Mouse (Mus musculus) kidney, postnatal 0 days (tissue): ENCODE results near the gene Robo2. TPM values are rescaled to one million over a fixed set of nuclear protein-coding genes. Genes with fewer than 3 reads are reported as not detected.

ENCODE experiments used
- ATAC-seq: fragments of 200-750 bp; cut with Nextera tagmentation; replicated peaks from 2 replicates; pipeline ENCODE4 v1.8.0; 2017; ENCODE audit warnings: low read depth, moderate number of reproducible peaks, moderate TSS enrichment, moderate library complexity; ENCODE audit not compliant: low FRiP score
- DNase-seq: peaks from one replicate; pipeline ENCODE4 v3.0.0-alpha.2; 2016; ENCODE audit warnings: low spot score
- H3K27ac ChIP-seq: fragments of 300-500 bp; sonication (generic); 2 replicates; pipeline ENCODE4 v1.5.1; 2014; ENCODE audit warnings: mild to moderate bottlenecking
- H3K27me3 ChIP-seq: fragments of 300-500 bp; sonication (generic); 2 replicates; pipeline ENCODE4 v1.6.1; 2014; ENCODE audit warnings: low read length, mixed read lengths; ENCODE audit not compliant: insufficient read depth
- H3K36me3 ChIP-seq: fragments of 300-500 bp; sonication (generic); 2 replicates; pipeline ENCODE4 v1.6.1; 2014; ENCODE audit warnings: low read length, mixed read lengths; ENCODE audit not compliant: insufficient read depth
- H3K4me1 ChIP-seq: fragments of 300-500 bp; sonication (generic); replicated peaks from 2 replicates; pipeline ENCODE4 v1.6.1; 2014; ENCODE audit warnings: antibody characterized with exemption, low read length, mixed read lengths; ENCODE audit not compliant: insufficient read depth
- H3K4me2 ChIP-seq: fragments of 300-500 bp; sonication (generic); 2 replicates; pipeline ENCODE4 v1.6.1; 2014; ENCODE audit warnings: mild to moderate bottlenecking, low read length, moderate library complexity, mixed read lengths
- H3K4me3 ChIP-seq: fragments of 300-500 bp; sonication (generic); replicated peaks from 2 replicates; pipeline ENCODE4 v1.5.1; 2014; ENCODE audit warnings: low read depth, low read length
- H3K9ac ChIP-seq: fragments of 300-500 bp; sonication (generic); 2 replicates; pipeline ENCODE4 v1.6.1; 2014; ENCODE audit warnings: low read depth, low read length
- H3K9me3 ChIP-seq: fragments of 300-500 bp; sonication (generic); replicated peaks from 2 replicates; pipeline ENCODE4 v1.6.1; 2016; ENCODE audit warnings: low read length, inconsistent platforms, mixed read lengths
- CTCF ChIP-seq: IDR thresholded peaks from 2 replicates; pipeline ENCODE4 v1.5.1; 2016; ENCODE audit warnings: antibody characterized with exemption, low read depth, mild to moderate bottlenecking, moderate library complexity
- WGBS: fragments of 180-500 bp; shearing (Covaris S2); extraction: QIAGEN DNeasy Blood & Tissue Kit; methylation state at CpG from one replicate; pipeline ENCODE4 v1.1.7; 2014; 5-methylcytosine and 5-hydroxymethylcytosine counted together
- polyA plus RNA-seq: library from polyadenylated mRNA; unstranded; fragments of >200 nt; fragmentation: Nextera tagmentation; extraction: Ambion mirVana; gene quantifications from 2 replicates; pipeline ENCODE4 v1.2.1, GENCODE M21; 2015

The Robo2 gene
- polyA plus RNA-seq, 1 experiment from 2014 or later: 30.7 TPM

- Histone ChIP-seq H3K4me3 (no peak overlapping the region), H3K4me2 (no peak overlapping the region), H3K9ac (no peak overlapping the region), H3K9me3 (no peaks in the 10 kb centered on the region), H3K27me3 (no peaks in the 10 kb centered on the region), H3K36me3 (no peaks in the 10 kb centered on the region), H3K4me1 (no peaks in the 10 kb centered on the region), H3K27ac (no peak overlapping the region)
- peak; percentile 69 for TF ChIP-seq CTCF
- DNase-seq (peak; percentile 49), ATAC-seq (no peak)
These were observed 184.3 kb downstream of the Robo2 start for GRCm38 (mm10) chr16:74227285-74227684.

GRCm38 (mm10) chr16:74225423-74226272 is 186.0 kb downstream of the Robo2 start:
- H3K4me1 ChIP-seq: no peaks in the 10 kb centered on the region
- TF ChIP-seq CTCF: no peak
- no peak overlapping the region for H3K4me2 ChIP-seq
- DNase-seq (peak; percentile 34), ATAC-seq (no peak)
- no peak overlapping the region for H3K27ac ChIP-seq
- H3K36me3 ChIP-seq: no peaks in the 10 kb centered on the region
- no peaks in the 10 kb centered on the region for H3K27me3 ChIP-seq
- no peak overlapping the region for H3K4me3 ChIP-seq
- WGBS: 56% methylated on average over 7 of the region's 7 CpGs
- H3K9me3 ChIP-seq: no peaks in the 10 kb centered on the region
- H3K9ac ChIP-seq: no peak overlapping the region

DNA sequence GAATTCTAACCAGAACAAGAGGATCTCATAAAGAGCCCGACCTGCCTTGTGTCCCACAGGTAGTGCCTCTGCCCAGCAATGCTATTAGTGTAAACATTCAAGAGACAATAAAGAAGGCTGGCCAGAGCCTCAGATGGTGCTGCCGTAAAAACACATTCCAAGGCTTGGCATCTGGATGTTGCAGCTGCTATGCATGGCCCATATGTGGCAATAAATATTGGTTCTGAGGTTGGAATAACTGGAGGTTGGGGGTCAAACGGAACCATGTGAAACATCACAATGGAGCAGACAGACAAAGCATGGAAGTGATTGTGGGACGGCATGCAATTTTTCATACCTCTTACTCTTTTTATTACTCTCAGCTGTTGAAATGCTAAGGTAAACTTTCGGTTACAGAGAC is 189.1 kb downstream of the Robo2 start:
- ATAC-seq (no peak), DNase-seq (no peak)
- Histone ChIP-seq H3K9ac (no peak overlapping the region), H3K27ac (no peak overlapping the region), H3K9me3 (no peaks in the 10 kb centered on the region), H3K4me3 (no peak overlapping the region), H3K36me3 (no peaks in the 10 kb centered on the region), H3K4me2 (no peak overlapping the region), H3K4me1 (no peaks in the 10 kb centered on the region), H3K27me3 (no peaks in the 10 kb centered on the region)
- 50% methylated on average over 5 of the region's 5 CpGs for WGBS
- no peak for TF ChIP-seq CTCF

- H3K4me3 ChIP-seq: no peak overlapping the region
- no peak overlapping the region for H3K9ac ChIP-seq
- no peak for TF ChIP-seq CTCF
- 14% methylated on average over 1 of the region's 1 CpGs for WGBS
- no peaks in the 10 kb centered on the region for H3K27me3 ChIP-seq
- no peaks in the 10 kb centered on the region for H3K36me3 ChIP-seq
- no peak overlapping the region for H3K27ac ChIP-seq
- H3K4me1 ChIP-seq: no peaks in the 10 kb centered on the region
- DNase-seq (peak; percentile 71), ATAC-seq (no peak)
- no peak overlapping the region for H3K4me2 ChIP-seq
- no peaks in the 10 kb centered on the region for H3K9me3 ChIP-seq
These were observed 194.7 kb downstream of the Robo2 start for GRCm38 (mm10) chr16:74216879-74217415.

- no peaks in the 10 kb centered on the region for H3K36me3 ChIP-seq
- H3K27me3 ChIP-seq: no peaks in the 10 kb centered on the region
- no peak overlapping the region for H3K4me3 ChIP-seq
- H3K9me3 ChIP-seq: no peaks in the 10 kb centered on the region
- H3K4me1 ChIP-seq: no peaks in the 10 kb centered on the region
- TF ChIP-seq CTCF: no peak
- no peak overlapping the region for H3K27ac ChIP-seq
- no peak overlapping the region for H3K9ac ChIP-seq
- DNase-seq (no peak), ATAC-seq (no peak)
- no peak overlapping the region for H3K4me2 ChIP-seq
- 87% methylated on average over 13 of the region's 13 CpGs for WGBS
These were observed 195.8 kb downstream of the Robo2 start for GRCm38 (mm10) chr16:74215791-74216190.

GRCm38 (mm10) chr16:74200705-74201104 is 210.9 kb downstream of the Robo2 start:
- no peak overlapping the region for H3K9ac ChIP-seq
- 79% methylated on average over 5 of the region's 5 CpGs for WGBS
- DNase-seq (no peak), ATAC-seq (no peak)
- TF ChIP-seq CTCF: no peak
- no peak overlapping the region for H3K27ac ChIP-seq
- no peaks in the 10 kb centered on the region for H3K36me3 ChIP-seq
- H3K9me3 ChIP-seq: no peaks in the 10 kb centered on the region
- H3K4me1 ChIP-seq: no peaks in the 10 kb centered on the region
- H3K4me2 ChIP-seq: no peak overlapping the region
- H3K27me3 ChIP-seq: no peaks in the 10 kb centered on the region
- no peak overlapping the region for H3K4me3 ChIP-seq
